Mouse (Mus musculus) MEL-GATA-1-ER (cell line): ENCODE results near the gene Ddt.
A peak's percentile ranks its signal among the peaks of the same experiment; 100 is the strongest.

Experiments used
- DNase-seq: peaks from one replicate; pipeline ENCODE4 v3.0.0-alpha.2; 2012; ENCODE audit warnings: low read depth; ENCODE audit errors: extremely low read depth

Ddt gene

GRCm38 (mm10) chr10:75772795-75773664 lies at the start of gene Ddt:
TSS of gene Ddt (minus strand) at chr10:75773414.
- peak; percentile 90 for DNase-seq

- no peak for DNase-seq
Measured at GRCm38 (mm10) chr10:75822443-75822842, 49.2 kb upstream of the Ddt start, which contains the start of gene Gstt4. TSS of gene Gstt4 (minus strand) at chr10:75822543.

- DNase-seq: no peak
Measured at GRCm38 (mm10) chr10:75819882-75820281, 46.7 kb upstream of the Ddt start.

GRCm38 (mm10) chr10:75818641-75819040 lies 45.4 kb upstream of the Ddt start:
- DNase-seq: no peak

- DNase-seq: no peak
Measured at GRCm38 (mm10) chr10:75804217-75804616, 31.0 kb upstream of the Ddt start.

DNA sequence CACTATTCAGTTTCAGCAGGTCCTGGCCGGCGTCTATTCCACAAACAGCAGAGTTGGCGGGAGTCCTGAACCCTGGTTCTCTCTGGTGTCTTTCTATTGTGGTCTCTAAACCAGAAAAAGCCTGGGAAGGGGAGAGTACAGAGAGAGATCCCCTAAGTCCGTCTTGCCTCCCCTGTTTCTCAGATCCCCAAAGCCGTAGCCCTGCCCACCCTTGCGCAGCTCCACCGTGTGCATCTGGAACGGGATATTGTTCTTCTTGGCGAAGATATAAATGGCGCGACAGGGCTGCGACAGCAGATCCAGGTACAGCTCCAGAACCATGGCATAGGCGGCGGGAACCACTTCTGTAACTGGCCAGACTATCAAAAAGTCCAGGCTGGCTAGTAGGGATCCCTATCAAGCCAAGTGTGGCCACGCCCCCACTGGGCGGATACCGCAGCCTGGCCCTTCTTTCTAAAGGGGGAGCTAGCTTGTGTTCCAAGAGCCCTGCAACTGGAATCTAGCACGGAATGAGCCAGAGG lies 25.0 kb upstream of the Ddt start, which contains the start of gene Gstt1:
Gene Gstt1 (minus strand): TSS at position 409 of the 521 bp plus-strand sequence.
- peak; percentile 39 for DNase-seq

- DNase-seq: no peak
Measured at GRCm38 (mm10) chr10:75797619-75798175, 24.5 kb upstream of the Ddt start.

DNA sequence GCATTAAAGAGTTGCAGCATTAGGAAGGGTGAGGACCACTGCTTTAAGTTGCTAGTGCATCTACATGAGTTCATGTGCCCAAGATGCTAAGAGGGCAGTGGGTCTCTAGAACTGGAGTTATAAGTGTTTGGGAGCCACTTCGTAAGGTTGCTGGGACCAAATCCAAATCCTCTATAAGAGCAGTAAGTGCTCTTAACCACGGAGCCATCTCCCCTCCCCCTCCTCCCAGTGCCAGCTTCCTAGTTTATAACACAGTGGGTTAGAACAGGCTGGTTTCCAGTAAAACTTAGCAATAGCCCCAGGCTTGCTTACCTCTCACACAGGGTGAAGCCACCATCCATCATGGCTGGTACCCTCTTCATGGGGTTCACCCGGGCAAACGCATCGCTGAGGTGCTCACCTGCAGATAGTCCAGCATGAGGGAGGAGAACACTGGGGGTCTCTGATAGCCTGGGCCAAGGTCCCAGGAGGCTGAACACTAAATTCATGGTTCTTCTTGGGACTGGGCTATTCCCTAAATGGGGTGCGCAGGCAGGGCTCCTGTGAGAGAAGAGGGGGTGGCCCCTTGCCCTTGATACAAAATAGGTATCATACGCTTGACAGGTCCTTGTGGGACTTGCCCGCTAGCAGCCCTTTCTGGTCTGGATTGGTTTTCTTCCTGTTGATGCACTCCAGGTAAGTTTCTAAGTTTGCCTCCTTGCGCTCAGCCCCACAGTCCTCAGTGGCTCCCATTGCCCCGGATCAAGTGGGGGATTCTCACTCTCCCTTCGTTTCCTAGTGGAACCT lies 23.7 kb upstream of the Ddt start:
- DNase-seq: no peak

DNA sequence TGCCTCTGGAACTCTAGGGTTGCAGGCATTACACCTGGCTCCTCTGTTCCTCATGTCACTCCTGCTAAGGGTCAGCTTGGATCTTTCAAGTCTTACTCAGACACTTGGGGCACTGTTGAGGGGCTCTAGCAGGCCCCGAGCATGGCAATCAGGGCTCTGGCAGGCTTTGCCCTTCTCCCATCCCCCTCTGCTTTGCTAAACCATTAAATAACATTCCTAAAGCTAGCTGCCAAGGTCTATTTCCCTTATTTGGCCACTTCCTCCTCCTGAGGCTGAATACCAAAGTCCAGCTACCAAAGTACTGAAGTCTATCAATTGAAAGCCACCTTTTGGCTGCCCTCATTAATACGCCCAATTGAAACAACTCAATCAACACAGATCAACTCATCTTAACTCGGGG lies 21.7 kb upstream of the Ddt start:
- no peak for DNase-seq

DNA sequence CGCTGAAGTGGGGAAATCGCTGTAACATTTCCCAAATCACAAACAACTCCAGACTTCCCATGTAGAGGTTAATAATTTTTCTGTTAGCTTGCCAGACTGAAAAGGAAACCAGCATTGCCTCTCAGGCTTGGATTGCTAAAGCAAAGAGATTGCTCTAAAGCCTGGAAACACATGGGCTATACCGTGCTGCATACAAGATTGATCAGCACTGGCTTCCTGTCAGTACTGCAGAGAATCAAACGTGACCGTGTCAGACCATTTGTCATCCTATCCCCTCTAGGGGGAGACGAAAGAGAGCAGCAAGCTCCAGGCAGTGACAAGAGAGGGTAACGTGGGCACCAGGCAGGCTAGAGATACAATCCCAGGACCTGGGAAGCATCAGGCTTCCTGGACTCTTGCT lies 17.6 kb upstream of the Ddt start:
- DNase-seq: no peak

GRCm38 (mm10) chr10:75789841-75790240 lies 16.6 kb upstream of the Ddt start:
- no peak for DNase-seq

GRCm38 (mm10) chr10:75789081-75789735 lies 16.0 kb upstream of the Ddt start:
- no peak for DNase-seq

DNA sequence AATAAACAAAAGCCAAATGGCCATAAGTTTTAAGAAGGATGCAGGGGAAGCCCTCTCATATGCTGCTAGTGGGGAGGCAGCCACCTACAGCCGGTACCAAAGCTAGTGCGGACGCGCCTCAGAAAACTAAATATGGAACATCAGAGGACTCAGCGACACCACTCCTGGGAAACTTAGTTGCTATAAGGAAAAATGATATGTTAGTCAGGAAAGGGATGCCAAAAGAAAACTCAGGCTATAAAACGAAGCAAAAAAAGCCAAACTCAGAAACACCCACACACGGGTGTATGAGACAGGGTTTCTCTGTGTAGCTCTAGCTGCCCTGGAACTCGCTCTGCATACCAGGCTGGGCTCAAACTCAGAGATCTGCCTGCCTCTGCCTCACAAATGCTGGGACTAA lies 15.1 kb upstream of the Ddt start:
- DNase-seq: no peak

GRCm38 (mm10) chr10:75785442-75785841 lies 12.2 kb upstream of the Ddt start:
- no peak for DNase-seq

DNA sequence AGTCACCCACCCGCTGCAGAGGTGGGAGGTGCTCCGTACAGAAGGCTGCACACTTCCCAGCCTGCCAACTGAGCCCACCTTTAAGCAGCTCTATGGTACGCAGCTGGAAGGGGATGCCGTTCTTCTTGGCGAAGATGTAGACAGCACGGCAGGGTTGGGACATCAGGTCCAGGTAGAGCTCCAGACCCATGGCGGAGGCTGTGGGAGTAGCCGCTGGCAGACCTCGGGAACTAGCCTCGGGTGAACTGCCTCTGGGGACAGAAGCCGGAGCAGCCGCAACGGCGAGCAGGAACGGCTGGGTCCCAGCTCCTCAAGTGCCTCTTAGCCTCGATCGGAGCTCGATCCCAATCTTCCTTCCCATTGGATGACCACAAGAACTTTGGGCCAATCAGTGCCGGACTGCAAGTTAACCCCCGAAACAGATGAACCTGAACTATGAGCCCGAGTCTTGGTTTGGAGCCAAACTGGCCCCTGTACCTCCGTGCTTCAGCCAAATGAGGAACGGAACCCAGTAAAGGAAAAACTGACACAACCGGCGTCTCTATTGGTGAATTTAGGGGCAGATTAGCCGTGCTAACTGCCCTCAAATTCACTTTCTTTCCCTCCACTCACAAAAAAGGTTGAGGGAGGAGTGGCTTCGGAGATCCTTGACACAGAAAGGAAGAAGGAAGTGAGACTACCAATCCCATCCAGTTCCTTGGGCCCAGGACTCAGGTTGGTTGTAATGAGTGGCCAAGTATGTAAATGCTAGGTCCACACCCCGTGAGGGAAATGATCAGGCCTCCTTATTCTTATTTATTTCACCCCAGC lies 7.8 kb upstream of the Ddt start, which contains the start of the genes Gm20441 and Gstt3:
Gene Gm20441 (minus strand): TSS at position 186 of the 810 bp plus-strand sequence.
Gene Gstt3 (minus strand): TSS at position 646 of the 810 bp plus-strand sequence.
- peak; percentile 87 for DNase-seq

- DNase-seq: no peak
Measured at GRCm38 (mm10) chr10:75779206-75780174, 6.3 kb upstream of the Ddt start.

DNA sequence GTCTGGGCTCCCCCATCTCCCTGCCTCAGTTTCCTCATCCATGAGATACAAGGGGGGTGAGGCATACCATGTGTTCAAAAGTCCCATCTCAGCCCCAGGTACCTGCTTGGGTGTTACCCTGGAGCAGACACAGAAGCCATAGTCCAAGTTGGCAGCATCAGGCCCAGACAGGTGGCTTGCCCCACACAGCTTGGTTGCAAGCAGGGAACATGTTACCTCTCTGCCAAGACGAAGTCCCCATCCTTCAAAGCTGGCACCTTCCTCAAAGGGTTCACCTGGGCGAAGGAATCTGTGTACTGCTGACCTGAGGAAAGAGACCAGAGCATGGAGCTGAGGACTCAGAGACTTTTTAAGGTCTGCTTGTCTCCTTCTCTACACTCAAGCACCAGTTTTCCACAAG lies 4.7 kb upstream of the Ddt start:
- DNase-seq: no peak

DNA sequence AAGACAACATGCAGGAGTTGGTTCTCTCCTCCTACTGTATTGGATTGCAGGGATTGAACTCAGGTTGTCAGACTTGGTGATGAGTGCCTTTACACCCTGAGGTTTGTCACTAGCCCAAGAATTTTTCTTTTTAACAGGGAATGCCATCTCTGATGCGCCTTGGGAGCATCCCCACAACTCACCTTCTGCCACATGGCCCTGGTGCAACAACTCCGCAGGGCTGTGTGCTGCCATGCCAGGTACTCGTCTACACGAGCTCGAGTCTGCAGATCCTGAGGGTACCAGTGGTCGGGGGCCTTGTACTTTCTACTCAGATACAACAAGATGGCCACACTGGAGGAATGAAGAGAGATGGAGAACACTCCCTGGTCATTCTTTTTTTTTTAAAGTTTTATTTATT lies 3.3 kb upstream of the Ddt start:
- no peak for DNase-seq

- DNase-seq: no peak
Measured at GRCm38 (mm10) chr10:75774587-75774986, 1.4 kb upstream of the Ddt start.
